Comparison of ENCODE assay signal across 10 mouse cellular contexts in the genomic region with DNA sequence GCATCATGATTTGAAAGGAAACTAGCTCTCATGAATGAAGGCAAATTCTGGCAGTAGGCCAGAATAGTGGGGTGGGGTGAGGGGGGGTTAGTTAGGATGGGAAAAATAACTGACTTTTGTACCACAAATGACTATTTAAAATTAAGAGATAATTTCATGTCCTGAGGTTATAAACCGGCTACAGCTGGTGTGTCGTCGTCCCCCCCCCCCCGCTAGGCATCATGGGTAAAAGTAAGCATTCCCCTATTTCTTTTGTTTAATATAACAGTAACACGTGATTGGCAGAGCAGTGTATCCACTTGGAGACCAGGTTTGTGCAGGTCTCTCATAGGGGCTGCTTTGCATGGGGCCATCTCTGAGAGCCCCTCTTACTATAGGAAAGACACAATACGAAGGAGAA. TPM values are rescaled to one million over a fixed set of nuclear protein-coding genes. Genes with fewer than 3 reads are reported as not detected.
DNase-seq lines count a peak whose midpoint lies in the region; ATAC-seq and TF ChIP-seq lines count a peak whose summit lies in the region.
"Had no signal": no experiment of that assay in that cellular context is flagged by ENCODE, and none has a peak within 500 bp of the region (broad histone marks: within the 10 kb centered on the region; RNA-seq: fewer than 3 reads in every experiment).

No protein-coding gene starts in this region.

- no peak overlapping the region for H3K9ac ChIP-seq in heart, embryonic 16.5 days (ENCODE audit: low read length)
- H3K9ac ChIP-seq in intestine, postnatal 0 days (ENCODE audit: low read depth, low read length), result no peak overlapping the region
- H3K9ac ChIP-seq in liver, embryonic 11.5 days (ENCODE audit: low read depth, low read length), result no peak overlapping the region
- H3K9ac ChIP-seq: liver, embryonic 15.5 days had no signal

- no peaks in the 10 kb centered on the region for H3K27me3 ChIP-seq in heart, embryonic 16.5 days (ENCODE audit: control insufficient read depth, insufficient read depth, low read length)
- H3K27me3 ChIP-seq in intestine, postnatal 0 days (replicated peaks; ENCODE audit: control insufficient read depth, insufficient read depth, low read length), result no peaks in the 10 kb centered on the region
- no peaks in the 10 kb centered on the region for H3K27me3 ChIP-seq in liver, embryonic 11.5 days (replicated peaks; ENCODE audit: control insufficient read depth, insufficient read depth, low read length)
- H3K27me3 ChIP-seq: liver, embryonic 15.5 days had no signal

- no peak for TF ChIP-seq CTCF in intestine, postnatal 0 days (IDR thresholded peaks at IDR 0.05; ENCODE audit: low read depth)

- no peak; the same call in 1 of the 2 replicates for ATAC-seq in heart, embryonic 16.5 days (replicated peaks; ENCODE audit: extremely low read depth, insufficient read depth, low FRiP score)
- no peak for ATAC-seq in intestine, postnatal 0 days
- ATAC-seq in liver, embryonic 11.5 days (replicated peaks; ENCODE audit: low FRiP score), result no peak
- ATAC-seq: inflammation-experienced regulatory T-cells, adult 6 months had no signal

- intact Hi-C loops in heart, postnatal 36 days (cut with DNase I), result no loop called here

- DNase-seq in heart, postnatal 36 days, result no peak
- DNase-seq in right cerebral cortex, postnatal 4 days, result peak; percentile 7
- no peak for DNase-seq in right cerebral cortex, postnatal 10 days (ENCODE audit: low spot score in 2 of 2)
- DNase-seq in embryo, embryonic 9.5 days (ENCODE audit: extremely low spot score), result no peak
- no peak for DNase-seq in liver, embryonic 11.5 days (ENCODE audit: low spot score)
- no peak for DNase-seq in adrenal gland, postnatal 25 days

- no peaks in the 10 kb centered on the region for H3K9me3 ChIP-seq in heart, embryonic 16.5 days (replicated peaks; ENCODE audit: control insufficient read depth, low read length)
- no peaks in the 10 kb centered on the region for H3K9me3 ChIP-seq in intestine, postnatal 0 days (ENCODE audit: control insufficient read depth)
- H3K9me3 ChIP-seq in liver, embryonic 11.5 days (ENCODE audit: control insufficient read depth, low read length), result no peaks in the 10 kb centered on the region
- H3K9me3 ChIP-seq: liver, embryonic 15.5 days had no signal

- peak overlapping the region; percentile 16; the same call in 1 of the 2 replicates for H3K4me2 ChIP-seq in heart, embryonic 16.5 days (ENCODE audit: low read depth, low read length)
- peak overlapping the region; percentile 27; the same call in 1 of the 2 replicates for H3K4me2 ChIP-seq in intestine, postnatal 0 days (replicated peaks; ENCODE audit: low read depth)
- H3K4me2 ChIP-seq in liver, embryonic 11.5 days, result no peak overlapping the region
- H3K4me2 ChIP-seq: liver, embryonic 15.5 days had no signal

- WGBS in heart, embryonic 16.5 days, result 49% methylated on average over 6 of the region's 6 CpGs
- WGBS in intestine, postnatal 0 days, result 32% methylated on average over 6 of the region's 6 CpGs
- WGBS in liver, embryonic 11.5 days, result 75% methylated on average over 6 of the region's 6 CpGs

- peak overlapping the region; percentile 51 for H3K27ac ChIP-seq in heart, embryonic 16.5 days (ENCODE audit: low read length)
- H3K27ac ChIP-seq in intestine, postnatal 0 days (ENCODE audit: low read depth, low read length), result no peak overlapping the region
- no peak overlapping the region for H3K27ac ChIP-seq in liver, embryonic 11.5 days (ENCODE audit: low read depth, low read length)
- H3K27ac ChIP-seq: liver, embryonic 15.5 days had no signal

- H3K4me3 ChIP-seq in heart, embryonic 16.5 days (ENCODE audit: low read length), result peak overlapping the region; percentile 9; the same call in 1 of the 2 replicates
- H3K4me3 ChIP-seq in intestine, postnatal 0 days (ENCODE audit: low read depth, low read length), result no peak overlapping the region
- H3K4me3 ChIP-seq in liver, embryonic 11.5 days (ENCODE audit: low read depth, low read length), result no peak overlapping the region
- H3K4me3 ChIP-seq: liver, embryonic 15.5 days had no signal

- H3K36me3 ChIP-seq in heart, embryonic 16.5 days (ENCODE audit: control insufficient read depth, insufficient read depth), result no peaks in the 10 kb centered on the region
- no peaks in the 10 kb centered on the region for H3K36me3 ChIP-seq in intestine, postnatal 0 days (ENCODE audit: control insufficient read depth, insufficient read depth)
- H3K36me3 ChIP-seq in liver, embryonic 11.5 days (ENCODE audit: control insufficient read depth, insufficient read depth, low read length), result no peaks in the 10 kb centered on the region
- H3K36me3 ChIP-seq: liver, embryonic 15.5 days had no signal

- H3K4me1 ChIP-seq in heart, embryonic 16.5 days (ENCODE audit: control insufficient read depth, insufficient read depth, low read length), result peaks cover 27% of the 10 kb centered on the region
- peaks cover 3% of the 10 kb centered on the region; the same call in 1 of the 2 replicates for H3K4me1 ChIP-seq in intestine, postnatal 0 days (replicated peaks; ENCODE audit: control insufficient read depth, insufficient read depth, low read length)
- H3K4me1 ChIP-seq in liver, embryonic 11.5 days (replicated peaks; ENCODE audit: control insufficient read depth, insufficient read depth, low read length), result no peaks in the 10 kb centered on the region

RNA-seq across cellular contexts. Expression of gene Gatad2b, which starts 29.3 kb away (rescaled TPM):
- 8.4 and 8.7 TPM in 2 replicates for polyA plus RNA-seq in heart, embryonic 16.5 days (2015; fragmentation: Nextera tagmentation; extraction: Ambion mirVana)
- total RNA-seq in heart, postnatal 36 days (2021), result 10 to 100 TPM; 50.1 to 50.7 TPM
- polyA plus RNA-seq in intestine, postnatal 0 days (2015; fragmentation: Nextera tagmentation; extraction: Ambion mirVana), result 4.7 and 6.6 TPM in 2 replicates
- polyA plus RNA-seq in liver, embryonic 11.5 days (2014; fragmentation: Nextera tagmentation; extraction: Ambion mirVana), result 7.9 and 8.2 TPM in 2 replicates
- total RNA-seq in adrenal gland, postnatal 25 days (2021), result 76.8 and 78.1 TPM in 2 replicates

RNA-seq across cellular contexts. Expression of gene Dennd4b, which starts 57.3 kb away (rescaled TPM):
- 7.1 and 7.4 TPM in 2 replicates for polyA plus RNA-seq in heart, embryonic 16.5 days (2015; fragmentation: Nextera tagmentation; extraction: Ambion mirVana)
- 10 to 100 TPM; 34.0 to 34.5 TPM for total RNA-seq in heart, postnatal 36 days (2021)
- 0.93 and 0.94 TPM in 2 replicates for polyA plus RNA-seq in intestine, postnatal 0 days (2015; fragmentation: Nextera tagmentation; extraction: Ambion mirVana)
- 4.9 and 7.5 TPM in 2 replicates for polyA plus RNA-seq in liver, embryonic 11.5 days (2014; fragmentation: Nextera tagmentation; extraction: Ambion mirVana)
- total RNA-seq in adrenal gland, postnatal 25 days (2021), result 9.0 and 10.7 TPM in 2 replicates
